Mouse (Mus musculus): ENCODE results near the gene Galnt2.

GRCm38 (mm10) chr8:124265798-124266197 is 34.6 kb downstream of the Galnt2 start:
- TF ChIP-seq CTCF (IDR thresholded peaks at IDR 0.05; ENCODE audit: low read depth, low read length) (no peak), POLR2A (IDR thresholded peaks at IDR 0.05; ENCODE audit: borderline replicate concordance, low read depth, low read length) (no peak)

All from bone marrow macrophage, adult 2 months (primary cell).